Mouse (Mus musculus) midbrain, embryonic 13.5 days (tissue): ENCODE data around the gene Zmynd12. TPM values are rescaled to one million over a fixed set of nuclear protein-coding genes. Genes with fewer than 3 reads are reported as not detected.

ENCODE experiments used
- ATAC-seq: fragments of 200-750 bp; cut with Nextera tagmentation; 2 replicates; pipeline ENCODE4 v1.8.0; 2017; ENCODE audit warnings: mild to moderate bottlenecking, moderate TSS enrichment, moderate library complexity
- H3K27ac ChIP-seq: fragments of 300-500 bp; sonication (generic); 2 replicates; pipeline ENCODE4 v1.5.1; 2015; ENCODE audit warnings: inconsistent platforms, mild to moderate bottlenecking, moderate library complexity
- H3K27me3 ChIP-seq: fragments of 300-500 bp; sonication (generic); 2 replicates; pipeline ENCODE4 v1.6.1; 2015; ENCODE audit warnings: mild to moderate bottlenecking, inconsistent platforms
- H3K36me3 ChIP-seq: fragments of 300-500 bp; sonication (generic); 2 replicates; pipeline ENCODE4 v1.6.1; 2015; ENCODE audit warnings: mild to moderate bottlenecking, inconsistent platforms
- H3K4me1 ChIP-seq: fragments of 300-500 bp; sonication (generic); replicated peaks from 2 replicates; pipeline ENCODE4 v1.6.1; 2015; ENCODE audit warnings: inconsistent platforms
- H3K4me2 ChIP-seq: fragments of 300-500 bp; sonication (generic); replicated peaks from 2 replicates; pipeline ENCODE4 v1.6.1; 2015; ENCODE audit warnings: moderate library complexity, mild to moderate bottlenecking, inconsistent platforms
- H3K4me3 ChIP-seq: fragments of 300-500 bp; sonication (generic); replicated peaks from 2 replicates; pipeline ENCODE4 v1.5.1; 2015; ENCODE audit warnings: mild to moderate bottlenecking, inconsistent platforms
- H3K9ac ChIP-seq: fragments of 300-500 bp; sonication (generic); replicated peaks from 2 replicates; pipeline ENCODE4 v1.6.1; 2015; ENCODE audit warnings: mild to moderate bottlenecking, inconsistent platforms
- H3K9me3 ChIP-seq: fragments of 300-500 bp; sonication (generic); 2 replicates; pipeline ENCODE4 v1.6.1; 2016; ENCODE audit warnings: mild to moderate bottlenecking, inconsistent platforms
- WGBS: fragments of 180-500 bp; shearing (Covaris S2); methylation state at CpG from one replicate; pipeline ENCODE4 v1.1.7; 2015; 5-methylcytosine and 5-hydroxymethylcytosine counted together
- polyA plus RNA-seq: library from polyadenylated mRNA; unstranded; fragments of >200 nt; fragmentation: Nextera tagmentation; extraction: Ambion mirVana; gene quantifications from 2 replicates; pipeline ENCODE4 v1.2.1, GENCODE M21; 2015

Gene Zmynd12
- polyA plus RNA-seq, 1 experiment from 2014 or later: 0.28 TPM

DNA sequence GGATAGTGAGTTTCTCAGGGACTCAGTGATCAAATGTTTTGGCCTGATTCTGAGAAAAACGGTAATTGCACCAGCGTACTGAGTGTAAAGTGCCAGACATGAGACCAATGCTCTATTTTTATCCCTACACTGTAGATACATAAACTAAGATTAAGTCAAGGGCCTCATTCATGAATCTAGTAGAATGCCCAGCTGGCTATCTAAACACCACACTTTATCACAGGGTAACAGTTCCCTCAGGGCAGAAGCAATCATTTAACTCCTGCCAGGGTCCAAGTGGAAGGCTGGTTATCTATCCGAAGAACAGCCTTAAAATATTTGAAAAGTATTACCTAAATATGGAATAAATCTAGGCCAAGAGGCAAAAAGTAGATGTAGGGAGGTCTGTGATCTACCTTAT lies 4.7 kb upstream of the Zmynd12 start:
- 97% methylated on average over 3 of the region's 3 CpGs for WGBS
- no peak overlapping the region for H3K9ac ChIP-seq
- H3K27ac ChIP-seq: no peak overlapping the region
- H3K36me3 ChIP-seq: no peaks in the 10 kb centered on the region
- H3K9me3 ChIP-seq: no peaks in the 10 kb centered on the region
- H3K4me2 ChIP-seq: no peak overlapping the region
- H3K4me3 ChIP-seq: no peak overlapping the region
- H3K4me1 ChIP-seq: peaks cover 28% of the 10 kb centered on the region
- peaks cover 9% of the 10 kb centered on the region; the same call in 1 of the 2 replicates for H3K27me3 ChIP-seq
- no peak for ATAC-seq

DNA sequence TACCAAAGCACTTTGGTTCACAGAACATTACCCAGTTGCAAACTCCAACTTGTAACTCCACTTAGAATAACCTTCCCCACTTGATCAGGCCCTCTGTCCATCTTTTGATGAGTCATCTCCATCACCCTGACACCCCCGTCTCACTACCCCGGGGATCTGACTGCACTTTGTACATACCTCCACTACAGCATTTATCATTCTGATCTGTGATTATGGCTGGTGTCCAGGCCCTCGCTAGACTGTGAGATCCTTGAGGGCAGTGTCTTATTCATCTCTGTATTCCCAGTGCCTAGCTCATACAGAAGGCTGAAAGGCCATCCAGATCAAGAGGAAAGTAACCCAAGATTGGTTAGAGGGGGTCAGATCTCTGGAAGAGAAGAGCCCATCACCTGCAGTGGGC lies 1.4 kb upstream of the Zmynd12 start:
- peak overlapping the region; percentile 71 for H3K4me3 ChIP-seq
- no peaks in the 10 kb centered on the region for H3K9me3 ChIP-seq
- H3K9ac ChIP-seq: peak overlapping the region; percentile 86
- ATAC-seq: no peak
- 74% methylated on average over 3 of the region's 3 CpGs for WGBS
- peak overlapping the region; percentile 82 for H3K4me2 ChIP-seq
- 0 out of 2 replicates have a peak overlapping the region, but pooled peaks have one; percentile 85 for H3K27ac ChIP-seq
- H3K4me1 ChIP-seq: peaks cover 24% of the 10 kb centered on the region
- H3K27me3 ChIP-seq: peaks cover 16% of the 10 kb centered on the region; the same call in 1 of the 2 replicates
- no peaks in the 10 kb centered on the region for H3K36me3 ChIP-seq

DNA sequence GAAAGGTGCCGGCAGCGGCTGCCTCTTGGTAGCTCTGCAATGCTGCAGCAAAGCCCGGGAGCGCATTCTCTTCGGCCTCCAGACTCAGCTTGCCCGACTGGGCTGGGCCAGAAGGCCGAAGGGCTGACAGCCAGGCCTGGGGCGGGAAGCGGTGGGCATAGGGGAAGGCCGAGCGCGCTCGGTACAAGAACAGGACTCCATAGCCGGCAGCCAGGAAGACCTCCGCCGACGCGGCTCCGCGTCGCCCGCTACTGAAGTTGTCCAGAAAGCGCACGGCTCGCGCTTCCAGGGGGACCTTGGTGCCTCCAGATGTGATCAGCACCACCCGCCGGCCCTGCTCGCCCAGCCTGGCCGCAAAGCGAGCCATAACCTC lies 707 bp upstream of the Zmynd12 start:
- H3K9me3 ChIP-seq: no peaks in the 10 kb centered on the region
- peak; percentile 77; the same call in 1 of the 2 replicates for ATAC-seq
- H3K9ac ChIP-seq: peak overlapping the region; percentile 86
- H3K4me3 ChIP-seq: peak overlapping the region; percentile 71
- H3K27ac ChIP-seq: peak overlapping the region; percentile 85
- H3K27me3 ChIP-seq: peaks cover 13% of the 10 kb centered on the region; the same call in 1 of the 2 replicates
- peaks cover 24% of the 10 kb centered on the region for H3K4me1 ChIP-seq
- peak overlapping the region; percentile 82 for H3K4me2 ChIP-seq
- under 1% methylated on average over 31 of the region's 31 CpGs for WGBS
- H3K36me3 ChIP-seq: no peaks in the 10 kb centered on the region

DNA sequence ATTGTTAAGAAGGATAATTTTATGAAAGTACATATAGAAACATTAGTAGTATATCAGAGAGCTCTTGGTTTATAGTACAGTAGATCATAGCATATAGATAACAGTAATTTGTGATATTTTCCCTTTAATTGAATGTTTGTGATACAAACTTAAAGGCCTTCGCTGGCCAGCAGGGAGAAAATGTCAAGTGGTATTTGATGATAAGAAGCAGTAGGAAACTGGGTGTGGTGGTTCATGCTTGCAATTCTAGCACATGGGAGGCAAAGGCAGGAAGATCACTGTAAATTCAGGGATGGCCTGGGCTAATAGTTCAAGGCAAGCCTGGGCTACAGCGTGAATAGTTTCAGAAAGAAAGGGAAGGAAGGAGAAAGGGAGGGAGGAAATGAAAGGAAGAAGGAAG lies 2.5 kb downstream of the Zmynd12 start:
- 94% methylated on average over 2 of the region's 2 CpGs for WGBS
- no peak for ATAC-seq

DNA sequence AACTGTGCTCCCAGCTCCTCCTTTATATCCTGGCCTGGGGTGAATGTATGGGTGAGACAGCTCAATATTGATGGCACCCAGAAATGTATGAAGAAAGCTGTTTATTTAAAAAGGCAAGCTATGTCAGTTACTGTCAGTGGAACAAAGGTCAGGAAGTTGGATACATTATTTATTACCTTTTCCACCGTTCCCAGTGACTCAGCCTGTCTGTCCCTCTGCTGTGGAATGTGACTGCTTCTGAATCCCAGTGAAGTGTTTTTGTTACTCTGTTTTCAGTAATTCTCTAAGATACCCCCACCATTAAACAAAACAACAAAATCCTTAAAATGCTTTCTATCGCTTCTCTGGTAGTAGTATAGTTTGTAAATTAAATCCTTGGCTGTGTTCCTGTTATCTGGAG lies 3.0 kb downstream of the Zmynd12 start:
- H3K9me3 ChIP-seq: no peaks in the 10 kb centered on the region
- WGBS: 63% methylated on average over 2 of the region's 2 CpGs
- H3K36me3 ChIP-seq: no peaks in the 10 kb centered on the region
- no peak overlapping the region for H3K27ac ChIP-seq
- no peak overlapping the region; the same call in 1 of the 2 replicates for H3K9ac ChIP-seq
- no peak for ATAC-seq
- peaks cover 9% of the 10 kb centered on the region; the same call in 1 of the 2 replicates for H3K27me3 ChIP-seq
- H3K4me1 ChIP-seq: peaks cover 23% of the 10 kb centered on the region
- H3K4me3 ChIP-seq: no peak overlapping the region
- H3K4me2 ChIP-seq: no peak overlapping the region

More for the DNA sequence above, 2.5 kb downstream of the Zmynd12 start:
- Histone ChIP-seq H3K27me3 (peaks cover 9% of the 10 kb centered on the region; the same call in 1 of the 2 replicates), H3K4me3 (no peak overlapping the region), H3K36me3 (no peaks in the 10 kb centered on the region), H3K27ac (no peak overlapping the region), H3K4me2 (no peak overlapping the region), H3K9ac (no peak overlapping the region; the same call in 1 of the 2 replicates), H3K4me1 (peaks cover 24% of the 10 kb centered on the region), H3K9me3 (no peaks in the 10 kb centered on the region)

DNA sequence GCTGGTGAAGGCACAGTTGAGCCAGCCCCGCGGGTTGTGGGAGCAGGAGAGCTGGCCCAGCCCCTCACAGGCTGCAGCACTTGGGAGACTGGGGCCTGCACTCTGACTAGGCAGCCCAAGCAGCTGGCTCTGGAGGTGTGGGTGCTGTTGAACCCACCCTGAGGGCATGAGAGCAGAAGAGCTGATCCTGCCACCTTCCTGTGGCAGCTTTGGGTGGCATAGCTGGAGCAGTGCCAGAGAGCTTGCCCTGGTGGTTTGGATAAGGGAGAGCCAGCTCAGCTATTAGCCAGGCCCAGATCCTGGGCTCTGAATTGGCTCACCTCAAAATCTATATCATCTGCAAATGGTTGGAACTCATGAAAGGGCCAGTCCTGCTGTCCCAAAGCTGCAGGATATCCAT lies 5.1 kb downstream of the Zmynd12 start:
- Histone ChIP-seq H3K9ac (no peak overlapping the region; the same call in 1 of the 2 replicates), H3K36me3 (no peaks in the 10 kb centered on the region), H3K4me3 (no peak overlapping the region), H3K9me3 (no peaks in the 10 kb centered on the region), H3K27ac (no peak overlapping the region), H3K4me1 (peaks cover 10% of the 10 kb centered on the region), H3K4me2 (no peak overlapping the region), H3K27me3 (peaks cover 9% of the 10 kb centered on the region; the same call in 1 of the 2 replicates)
- no peak for ATAC-seq
- 57% methylated on average over 2 of the region's 2 CpGs for WGBS

DNA sequence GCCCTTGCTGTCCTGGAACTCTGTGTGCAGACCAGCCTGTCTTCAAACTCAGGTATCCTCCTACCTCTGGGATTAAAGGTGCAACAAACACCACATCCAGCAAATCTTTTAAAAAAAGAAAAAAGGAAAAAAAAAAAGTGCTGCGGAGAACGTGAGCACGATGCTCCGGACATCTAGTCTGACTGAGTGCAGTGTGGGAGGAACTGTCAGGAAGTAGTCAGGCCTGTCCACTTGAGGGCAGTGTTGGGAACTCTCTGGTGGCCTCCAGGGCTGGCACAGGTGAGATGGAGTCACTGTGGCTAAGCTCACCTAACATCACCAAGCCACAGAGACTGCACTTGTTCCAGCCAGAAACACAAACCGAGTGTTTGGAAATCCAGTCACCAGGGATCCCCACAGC lies 8.1 kb downstream of the Zmynd12 start:
- Histone ChIP-seq H3K27ac (no peak overlapping the region), H3K9ac (no peak overlapping the region), H3K27me3 (0 out of 2 replicates have a peak, but pooled peaks cover 3% of the 10 kb centered on the region), H3K4me1 (no peaks in the 10 kb centered on the region), H3K4me2 (no peak overlapping the region), H3K36me3 (no peaks in the 10 kb centered on the region), H3K9me3 (peaks cover under 1% of the 10 kb centered on the region; the same call in 1 of the 2 replicates), H3K4me3 (no peak overlapping the region)
- WGBS: 31% methylated on average over 5 of the region's 5 CpGs
- ATAC-seq: peak; percentile 50; the same call in 1 of the 2 replicates

DNA sequence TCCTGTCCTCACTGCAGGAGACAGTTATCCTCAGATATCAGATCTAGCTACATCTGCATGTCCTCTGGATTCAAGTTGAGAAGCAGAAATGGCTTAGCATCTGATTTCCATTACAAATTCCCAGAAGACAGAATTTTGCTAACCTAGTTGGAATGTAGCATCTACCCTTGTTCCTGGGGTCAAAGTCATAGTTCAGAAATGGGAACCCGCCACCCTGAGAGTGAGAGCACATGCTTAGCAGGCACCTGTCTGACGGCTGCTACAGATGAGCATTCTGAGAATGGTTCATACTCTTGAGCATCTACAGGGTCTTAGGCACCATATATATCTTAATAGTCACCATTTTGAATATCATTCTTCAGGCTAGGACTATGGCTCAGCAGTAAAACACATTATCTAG lies 15.3 kb downstream of the Zmynd12 start:
- no peaks in the 10 kb centered on the region for H3K36me3 ChIP-seq
- H3K9ac ChIP-seq: no peak overlapping the region
- H3K4me3 ChIP-seq: no peak overlapping the region
- peaks cover 6% of the 10 kb centered on the region; the same call in 1 of the 2 replicates for H3K9me3 ChIP-seq
- H3K27ac ChIP-seq: no peak overlapping the region
- ATAC-seq: no peak
- 0 out of 2 replicates have a peak, but pooled peaks cover 4% of the 10 kb centered on the region for H3K4me1 ChIP-seq
- WGBS: 97% methylated on average over 2 of the region's 2 CpGs
- no peaks in the 10 kb centered on the region for H3K27me3 ChIP-seq
- H3K4me2 ChIP-seq: no peak overlapping the region

DNA sequence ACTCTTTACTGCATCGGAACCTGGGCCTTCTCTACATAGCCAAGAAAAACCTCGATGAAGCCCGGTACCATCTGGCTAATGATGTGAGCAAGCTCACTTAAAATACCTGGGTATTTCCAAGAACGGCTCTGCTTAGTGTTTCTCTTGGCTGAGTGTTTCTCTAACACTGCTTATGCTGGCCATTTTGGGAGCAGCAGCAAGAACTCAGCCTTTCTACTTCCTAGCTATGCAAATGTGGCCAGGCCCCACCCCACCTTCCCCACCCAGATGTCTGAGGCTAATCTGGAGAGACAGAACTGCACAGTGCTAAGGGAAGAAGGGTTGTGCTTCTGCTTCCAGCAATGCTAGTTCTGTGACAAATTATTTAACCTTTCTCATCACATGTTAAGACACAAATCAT lies 19.2 kb downstream of the Zmynd12 start:
- H3K9me3 ChIP-seq: no peaks in the 10 kb centered on the region

DNA sequence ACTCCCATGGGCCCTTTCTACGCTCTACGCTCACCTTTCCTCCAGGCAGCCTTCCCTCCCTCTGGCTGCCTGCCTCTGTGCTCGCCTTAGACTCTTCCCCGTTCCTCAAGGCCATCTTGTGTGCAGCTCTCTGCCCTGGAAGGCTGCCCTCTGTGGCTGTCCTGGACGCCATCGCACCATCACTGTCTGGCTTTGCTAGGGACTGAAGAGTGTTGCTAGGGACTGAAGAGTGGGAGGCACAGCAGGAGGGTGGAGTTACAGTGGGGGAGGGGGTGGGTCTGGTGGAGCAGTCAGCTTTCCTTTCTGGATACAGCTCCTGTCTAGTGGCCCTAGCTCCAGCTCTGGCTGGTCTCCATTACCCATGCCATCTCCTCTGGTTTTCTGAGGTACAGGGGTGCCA lies 19.9 kb downstream of the Zmynd12 start:
- Histone ChIP-seq H3K9me3 (no peaks in the 10 kb centered on the region), H3K36me3 (no peaks in the 10 kb centered on the region), H3K9ac (no peak overlapping the region), H3K27me3 (no peaks in the 10 kb centered on the region), H3K27ac (no peak overlapping the region), H3K4me1 (0 out of 2 replicates have a peak, but pooled peaks cover 4% of the 10 kb centered on the region), H3K4me2 (no peak overlapping the region), H3K4me3 (no peak overlapping the region)
- WGBS: 42% methylated on average over 6 of the region's 6 CpGs
- ATAC-seq: no peak

More for the DNA sequence above, 19.2 kb downstream of the Zmynd12 start:
- no peaks in the 10 kb centered on the region for H3K27me3 ChIP-seq
- no peak overlapping the region for H3K27ac ChIP-seq
- no peak overlapping the region for H3K4me2 ChIP-seq
- no peak for ATAC-seq
- H3K4me1 ChIP-seq: 0 out of 2 replicates have a peak, but pooled peaks cover 4% of the 10 kb centered on the region
- no peak overlapping the region for H3K4me3 ChIP-seq
- H3K9ac ChIP-seq: no peak overlapping the region
- H3K36me3 ChIP-seq: no peaks in the 10 kb centered on the region
- WGBS: 96% methylated on average over 4 of the region's 4 CpGs

DNA sequence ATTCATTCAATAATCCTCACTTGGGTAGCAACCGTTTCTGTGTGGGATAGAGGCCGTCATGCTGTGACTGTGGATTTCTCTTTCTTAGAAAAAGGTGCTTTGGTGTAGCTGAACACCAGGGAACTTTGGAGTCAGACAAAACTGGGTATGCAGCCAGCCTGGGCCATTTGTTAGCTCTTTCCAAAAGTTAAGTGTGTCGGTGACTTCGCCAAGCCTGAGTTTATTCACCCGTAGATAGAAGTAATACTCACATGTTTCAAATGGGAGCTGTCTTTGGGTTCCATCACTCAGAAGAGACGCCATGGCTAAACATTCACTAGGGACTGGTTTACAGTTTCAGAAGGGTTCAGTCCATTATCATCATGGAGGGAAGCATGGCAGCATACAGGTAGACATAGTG lies 24.6 kb downstream of the Zmynd12 start:
- Histone ChIP-seq H3K4me2 (no peak overlapping the region), H3K4me3 (no peak overlapping the region), H3K4me1 (0 out of 2 replicates have a peak, but pooled peaks cover 4% of the 10 kb centered on the region), H3K27me3 (no peaks in the 10 kb centered on the region), H3K36me3 (no peaks in the 10 kb centered on the region), H3K9me3 (no peaks in the 10 kb centered on the region), H3K9ac (no peak overlapping the region), H3K27ac (no peak overlapping the region)
- ATAC-seq: no peak
- whole genome bisulfite sequencing: 88% methylated on average over 6 of the region's 6 CpGs

DNA sequence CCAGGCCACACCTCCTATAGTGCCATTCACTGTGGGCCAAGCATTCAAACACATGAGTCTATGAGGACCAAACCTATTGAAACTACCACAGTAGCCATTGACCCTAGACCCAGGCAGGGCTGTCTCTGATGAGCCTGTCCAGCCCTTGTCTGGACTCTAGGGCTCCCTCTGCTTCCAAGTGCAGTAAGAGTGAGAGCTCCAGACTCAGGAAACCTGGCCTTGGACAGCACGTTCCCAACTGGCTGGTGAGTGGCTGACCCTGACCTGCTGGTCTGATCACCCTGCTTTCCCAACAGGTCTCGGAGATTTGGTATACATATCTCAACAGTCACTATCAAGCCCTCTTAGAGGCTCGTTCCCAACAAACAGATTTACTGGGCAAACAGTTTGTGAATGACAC lies 25.2 kb downstream of the Zmynd12 start:
- no peak overlapping the region for H3K27ac ChIP-seq
- 83% methylated on average over 3 of the region's 3 CpGs for WGBS
- no peak for ATAC-seq

DNA sequence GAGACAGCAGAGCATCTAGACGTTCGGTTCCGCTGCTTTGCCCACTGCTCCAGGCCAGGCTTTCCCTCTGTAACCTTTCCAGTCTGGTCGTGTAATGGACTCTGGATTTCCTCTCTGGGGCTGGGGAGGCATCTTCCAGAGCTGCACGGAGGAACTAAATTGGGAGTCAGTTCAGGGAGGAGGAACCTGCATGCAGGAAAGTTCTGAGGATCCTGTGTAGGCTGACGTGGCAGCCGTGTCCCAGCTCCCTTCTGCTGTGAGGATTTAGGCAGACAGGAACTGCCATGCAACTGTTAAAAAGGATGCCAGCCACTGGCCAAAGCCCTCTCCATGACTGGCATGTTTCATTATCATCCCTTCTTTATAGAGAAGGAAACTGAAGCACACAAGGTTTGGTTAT lies 27.8 kb downstream of the Zmynd12 start:
- H3K27ac ChIP-seq: no peak overlapping the region
- ATAC-seq: no peak
- H3K9ac ChIP-seq: no peak overlapping the region
- H3K9me3 ChIP-seq: no peaks in the 10 kb centered on the region
- no peak overlapping the region for H3K4me2 ChIP-seq
- H3K4me1 ChIP-seq: peaks cover 9% of the 10 kb centered on the region
- H3K36me3 ChIP-seq: no peaks in the 10 kb centered on the region
- H3K4me3 ChIP-seq: no peak overlapping the region
- no peaks in the 10 kb centered on the region for H3K27me3 ChIP-seq
- 79% methylated on average over 7 of the region's 7 CpGs for WGBS

More for the DNA sequence above, 25.2 kb downstream of the Zmynd12 start:
- H3K4me2 ChIP-seq: no peak overlapping the region
- no peaks in the 10 kb centered on the region for H3K9me3 ChIP-seq
- no peak overlapping the region for H3K4me3 ChIP-seq
- H3K36me3 ChIP-seq: no peaks in the 10 kb centered on the region
- H3K9ac ChIP-seq: no peak overlapping the region
- H3K4me1 ChIP-seq: no peaks in the 10 kb centered on the region
- H3K27me3 ChIP-seq: no peaks in the 10 kb centered on the region
